Mouse (Mus musculus): ENCODE data around the gene Gm6356.
"Not testable (repeated sequence)": the region's sequence is repeated elsewhere in the genome, so short reads cannot be mapped to it uniquely, and the experiment has no call there.

Gene Gm6356

GRCm38 (mm10) chr14:6973718-6974117, at the start of gene Gm6356:
Gene Gm6356, minus strand, starts transcription at chr14:6973818.
- DNase-seq (ENCODE audit: low read depth, low spot score) = not testable (repeated sequence)

All from 3T3-L1 (cell line).